Mouse (Mus musculus): ENCODE results near the gene Tpp1. TPM values are rescaled to one million over a fixed set of nuclear protein-coding genes. Genes with fewer than 3 reads are reported as not detected.
"Not testable (repeated sequence)": the region's sequence is repeated elsewhere in the genome, so short reads cannot be mapped to it uniquely, and the experiment has no call there.

The Tpp1 gene
- total RNA-seq, 2 experiments from 2014 or later, result 37.5 to 38.7 TPM

DNA sequence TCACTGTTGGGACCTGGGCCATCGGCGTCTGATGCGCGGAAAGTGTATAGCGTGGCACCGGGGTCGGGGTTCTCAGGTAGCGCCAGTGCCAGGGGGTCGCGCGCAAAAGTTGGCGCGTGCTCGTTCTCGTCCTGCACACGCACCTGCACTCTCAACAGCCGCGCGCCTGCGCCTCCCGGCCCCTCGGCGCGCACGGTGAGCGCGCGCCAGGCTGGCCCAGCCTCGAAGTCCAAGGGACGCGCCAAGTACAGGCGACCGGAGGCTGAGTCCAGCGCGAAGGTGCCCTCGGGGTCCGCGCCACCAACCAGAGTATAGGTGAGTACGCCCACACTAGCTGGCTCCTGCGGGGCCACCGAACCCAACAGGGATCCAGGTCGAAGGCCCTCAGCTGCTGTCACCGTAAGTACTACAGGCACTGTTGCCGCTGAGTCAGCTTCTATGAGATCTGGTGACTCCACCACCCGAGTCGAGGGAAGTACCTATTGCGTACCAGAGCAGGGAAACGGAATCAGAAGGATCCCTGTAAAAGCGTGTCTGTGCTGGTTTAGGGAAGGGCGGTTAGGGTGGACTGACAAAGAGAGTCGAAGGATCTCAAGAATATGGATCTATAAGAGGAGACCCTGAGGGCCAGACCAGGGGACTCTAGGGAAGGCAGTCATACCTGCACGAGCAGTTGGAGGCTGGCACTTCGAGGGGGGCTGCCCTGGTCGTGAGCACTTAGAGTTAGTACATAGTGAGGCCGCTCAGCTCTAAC, 10.7 kb upstream of the Tpp1 start:
- no peak for DNase-seq

DNA sequence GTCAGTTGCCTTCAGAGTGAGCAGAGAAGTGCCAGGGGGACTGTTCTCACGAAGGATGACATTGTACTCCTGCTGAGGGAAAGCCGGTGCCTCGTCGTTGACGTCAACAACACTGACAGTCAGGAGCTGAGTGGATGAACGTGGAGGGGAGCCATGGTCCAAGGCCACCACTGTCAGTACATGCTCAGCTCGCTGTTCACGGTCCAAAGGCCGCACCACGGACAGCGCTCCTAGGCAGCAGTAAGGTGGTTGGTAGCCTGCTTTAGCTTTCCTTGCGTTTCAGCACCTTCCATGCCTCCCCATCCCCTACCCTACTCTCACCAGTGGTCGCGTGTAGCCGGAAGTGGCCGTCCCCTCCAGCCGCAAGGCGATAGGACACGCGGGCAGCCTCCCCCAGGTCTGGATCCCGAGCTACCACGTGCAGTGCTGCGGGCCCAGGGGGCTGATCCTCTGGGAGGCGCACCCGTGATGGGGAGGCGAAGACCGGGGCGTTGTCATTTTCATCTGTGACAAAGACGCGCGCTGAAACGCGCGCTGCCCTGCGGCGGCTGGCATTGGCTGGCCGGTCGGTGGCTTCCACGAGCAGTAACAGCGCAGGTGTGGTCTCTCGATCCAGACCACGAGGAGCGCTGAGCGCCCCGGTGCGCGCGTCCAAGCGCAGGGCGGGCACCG, 9.9 kb upstream of the Tpp1 start:
- DNase-seq, result no peak

DNA sequence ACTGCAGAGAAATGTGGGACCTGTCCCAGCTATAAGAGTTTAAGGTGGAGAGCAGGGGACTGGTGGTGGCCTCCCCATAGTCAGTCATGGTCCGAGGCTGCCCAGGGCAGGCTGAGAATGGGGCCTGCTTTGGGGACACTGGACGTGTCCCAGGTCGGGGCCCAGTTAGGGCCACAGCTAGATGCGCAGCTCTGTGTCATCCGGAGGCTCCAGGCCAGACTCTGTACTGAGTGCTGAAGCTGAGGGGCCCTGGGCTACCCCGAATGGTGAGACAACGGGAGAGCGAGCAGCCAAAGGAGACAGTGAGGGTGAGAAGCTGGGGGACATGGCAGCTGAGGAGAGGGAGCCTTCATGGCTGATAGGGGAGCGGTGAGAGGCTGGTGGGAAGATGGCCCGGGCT, 1.2 kb upstream of the Tpp1 start:
- DNase-seq, result no peak

DNA sequence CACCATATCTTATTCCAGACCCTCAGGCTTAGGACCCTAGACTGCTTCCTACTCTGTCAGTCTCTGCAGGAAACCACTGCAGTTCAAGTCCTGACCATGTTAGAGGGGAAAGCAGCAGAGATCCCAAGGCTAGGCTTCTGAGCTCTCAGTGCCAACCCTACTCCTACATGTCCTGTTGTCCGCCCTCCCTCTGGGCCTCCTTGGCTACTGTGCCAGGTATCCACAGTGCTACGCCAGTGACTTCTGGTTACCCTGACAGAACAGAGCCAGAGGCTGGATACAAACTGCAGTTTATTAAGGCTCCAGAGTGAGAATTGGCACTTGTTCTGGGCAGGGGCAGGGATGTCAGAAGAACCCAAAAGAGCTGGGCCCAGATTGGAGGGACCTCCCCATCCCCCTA, 681 bp upstream of the Tpp1 start:
- no peak for DNase-seq

DNA sequence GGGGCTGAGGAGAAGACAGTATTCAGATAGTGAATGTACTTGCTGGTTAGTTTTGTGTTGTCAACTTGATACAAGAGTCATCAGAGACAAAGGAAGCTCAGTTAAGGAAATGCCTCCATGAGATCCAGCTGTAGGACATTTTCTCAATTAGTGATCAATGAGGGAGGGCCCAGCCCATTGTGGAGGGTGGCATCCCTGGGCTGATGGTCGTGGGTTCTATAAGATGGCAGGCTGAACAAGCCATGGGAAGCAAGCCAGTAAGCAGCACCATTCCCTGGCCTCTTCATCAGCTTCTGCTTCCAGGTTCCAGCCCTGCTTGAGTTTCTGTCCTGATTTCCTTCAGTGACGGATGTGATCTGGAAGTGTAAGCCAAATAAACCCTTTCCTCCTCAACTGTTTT, 4.3 kb downstream of the Tpp1 start:
- no peak for DNase-seq

DNA sequence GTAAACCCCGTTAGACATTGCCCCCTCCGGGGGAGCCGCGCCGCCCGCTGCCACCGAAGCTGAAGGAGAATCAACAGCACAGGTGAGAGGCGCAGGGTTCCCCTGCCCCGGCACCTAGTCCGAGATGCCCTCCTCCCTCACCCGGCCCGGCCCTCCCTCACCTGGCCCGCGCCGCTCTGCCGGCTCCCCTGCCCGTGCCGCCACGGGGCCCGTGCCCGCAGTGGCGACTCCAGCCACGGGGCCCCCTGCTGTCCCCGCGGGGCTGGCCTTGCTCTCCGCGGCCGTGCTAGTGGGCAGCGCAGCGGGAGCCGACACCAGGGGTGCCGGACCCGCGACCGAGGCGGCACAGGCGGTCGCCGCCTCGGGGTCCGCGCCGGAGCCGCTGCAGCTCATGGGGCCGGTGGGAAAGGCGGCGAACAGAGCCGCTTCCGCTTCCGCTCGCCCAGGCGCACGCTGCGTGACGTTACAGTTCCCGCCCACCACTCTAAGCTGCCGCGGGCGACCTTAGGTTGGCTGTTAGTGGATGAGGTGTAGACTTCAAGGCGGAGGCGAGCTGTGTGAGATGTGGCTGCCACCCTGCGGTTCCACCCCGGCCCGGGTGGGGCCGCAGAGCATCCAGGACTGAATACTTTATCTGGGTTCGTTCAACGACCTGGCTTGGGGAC, 8.0 kb downstream of the Tpp1 start, which contains the start of gene Taf10:
Gene Taf10 (minus strand): TSS at position 436 of the 665 bp plus-strand sequence.
- DNase-seq, result peak; percentile 79

DNA sequence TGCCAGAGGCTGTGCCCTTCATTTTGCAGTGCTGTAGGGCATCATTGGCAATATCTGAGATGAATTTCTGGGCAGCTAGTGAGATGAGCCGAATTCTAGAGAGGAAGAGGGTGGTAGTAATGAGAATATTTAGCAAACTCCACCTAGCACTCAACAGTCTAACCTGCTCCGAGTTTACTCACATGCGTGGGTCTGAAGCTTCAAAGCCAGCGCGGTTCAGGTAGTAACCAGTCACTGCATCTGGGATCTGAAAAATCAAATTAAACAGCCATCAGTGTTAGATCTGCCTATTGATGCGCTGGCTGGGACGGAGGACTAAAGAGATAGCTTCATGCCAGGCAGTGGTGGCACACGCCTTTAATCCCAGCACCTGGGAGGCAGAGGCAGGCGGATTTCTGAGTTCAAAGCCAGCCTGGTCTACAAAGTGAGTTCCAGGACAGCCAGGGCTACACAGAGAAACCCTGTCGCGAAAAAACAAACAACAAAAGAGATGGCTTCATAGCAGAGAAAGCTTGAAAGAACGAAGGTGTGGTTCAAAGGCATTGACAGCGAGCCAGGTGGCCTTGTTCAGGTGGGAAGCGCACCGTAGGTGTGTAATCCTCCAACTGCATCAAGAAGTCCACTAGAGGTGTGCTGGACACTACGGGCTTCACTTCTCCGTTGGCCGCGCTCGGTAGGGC, 8.6 kb downstream of the Tpp1 start:
- not testable (repeated sequence) for DNase-seq

DNA sequence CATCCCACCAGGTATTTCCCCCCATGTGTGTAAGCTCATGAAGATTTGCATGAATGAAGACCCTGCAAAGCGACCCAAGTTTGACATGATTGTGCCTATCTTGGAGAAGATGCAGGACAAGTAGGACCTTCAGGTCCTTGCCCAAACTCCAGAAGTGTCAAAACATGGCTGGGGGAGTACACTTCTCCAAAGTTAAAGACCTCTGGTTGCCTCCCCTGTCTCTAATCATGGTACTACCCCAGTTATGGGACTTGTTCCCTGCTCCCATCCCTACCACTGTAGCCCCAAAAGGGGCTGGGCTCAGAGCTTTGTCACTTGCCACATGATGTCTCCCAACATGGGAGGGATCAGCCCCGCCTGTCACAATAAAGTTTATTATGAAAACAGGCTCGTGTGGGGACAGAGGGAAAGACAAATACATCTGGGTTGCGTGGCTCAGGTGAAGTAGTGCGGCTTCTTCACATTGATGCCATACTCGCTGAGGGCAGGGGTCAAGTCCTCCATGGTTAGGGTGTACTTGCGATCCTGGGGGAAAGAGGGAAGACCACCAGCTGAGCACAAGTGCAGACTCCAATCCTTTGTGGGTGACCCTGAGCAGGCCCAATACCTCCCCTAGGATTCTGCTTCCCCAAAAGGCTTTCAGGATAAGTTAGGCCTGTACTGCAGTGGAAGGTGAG, 9.4 kb downstream of the Tpp1 start:
- not testable (repeated sequence) for DNase-seq

DNA sequence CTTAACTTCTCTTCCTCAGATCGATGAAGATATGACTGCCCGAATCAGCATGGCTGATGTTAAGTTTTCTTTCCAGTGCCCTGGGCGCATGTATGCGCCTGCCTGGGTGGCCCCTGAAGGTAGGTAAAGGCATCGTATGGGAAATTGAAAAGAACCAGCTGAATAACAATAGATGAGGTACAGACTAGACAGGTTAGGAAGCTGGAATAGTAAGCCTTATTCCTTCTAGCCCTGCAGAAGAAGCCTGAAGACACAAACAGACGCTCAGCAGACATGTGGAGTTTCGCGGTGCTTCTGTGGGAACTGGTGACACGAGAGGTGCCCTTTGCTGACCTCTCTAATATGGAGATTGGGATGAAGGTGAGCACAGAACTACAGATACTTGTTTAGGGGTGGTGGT, 10.1 kb downstream of the Tpp1 start:
- DNase-seq, result no peak

DNA sequence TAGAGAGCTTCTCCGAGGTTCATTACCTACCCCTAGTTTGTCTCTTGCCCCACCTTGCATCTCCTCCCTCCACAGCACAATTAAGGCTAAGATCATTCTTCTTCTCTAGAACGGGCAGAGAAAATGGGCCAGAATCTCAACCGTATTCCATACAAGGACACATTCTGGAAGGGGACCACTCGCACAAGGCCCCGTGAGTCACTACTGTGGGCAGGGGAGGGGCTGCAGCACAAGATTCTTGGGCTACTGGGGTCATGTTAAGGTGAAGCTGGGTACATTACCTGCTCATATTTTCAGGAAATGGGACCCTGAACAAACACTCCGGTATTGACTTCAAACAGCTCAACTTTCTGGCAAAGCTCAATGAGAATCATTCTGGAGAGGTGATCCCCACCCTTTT, 11.2 kb downstream of the Tpp1 start:
- peak; percentile 4 for DNase-seq

DNA sequence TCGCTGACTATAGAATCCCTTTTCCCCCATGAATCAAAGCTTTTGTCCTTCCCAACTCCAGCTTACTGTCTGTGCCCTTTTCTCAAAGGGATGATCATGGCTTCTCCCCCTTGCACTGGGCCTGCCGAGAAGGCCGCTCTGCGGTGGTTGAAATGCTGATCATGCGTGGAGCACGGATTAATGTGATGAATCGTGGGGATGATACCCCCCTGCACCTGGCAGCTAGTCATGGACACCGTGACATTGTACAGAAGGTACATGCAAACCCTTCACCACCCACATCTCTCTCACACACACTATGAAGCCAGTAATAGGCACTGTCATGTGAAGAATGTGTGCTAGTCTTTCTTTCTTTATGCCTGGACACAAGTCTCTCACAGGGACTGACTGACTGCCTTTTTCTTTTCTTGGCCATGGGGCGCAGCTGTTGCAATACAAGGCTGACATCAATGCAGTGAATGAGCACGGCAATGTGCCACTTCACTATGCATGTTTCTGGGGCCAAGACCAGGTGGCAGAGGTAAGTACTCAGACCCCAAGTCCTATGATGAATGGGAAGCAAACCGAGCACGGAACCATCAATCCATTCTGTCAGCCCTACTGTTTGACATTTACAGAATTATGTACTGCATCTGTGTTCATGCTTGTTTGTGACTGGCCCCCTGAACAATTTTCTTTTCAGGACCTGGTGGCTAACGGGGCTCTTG, 11.8 kb downstream of the Tpp1 start:
- DNase-seq, result peak; percentile 3

DNA sequence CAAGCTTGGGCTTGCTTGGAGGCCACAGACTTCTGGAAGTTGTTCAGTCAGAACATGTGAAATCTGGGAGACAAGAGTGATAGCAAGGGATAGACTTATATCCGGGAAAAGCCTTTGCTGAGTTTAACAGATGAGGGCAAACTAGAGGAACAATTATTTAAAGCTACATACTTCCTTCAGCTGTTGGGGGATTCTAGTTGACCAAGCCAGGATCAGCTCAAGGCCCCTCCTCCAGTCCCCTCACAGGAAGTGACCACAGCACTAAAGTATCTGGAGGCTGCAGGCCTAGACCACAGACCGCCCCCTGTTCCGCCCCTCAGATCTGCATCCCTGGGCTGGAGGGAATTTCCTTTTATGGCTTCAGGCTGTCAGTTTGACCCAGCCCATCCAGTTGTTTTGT, 13.1 kb downstream of the Tpp1 start:
- peak; percentile 68 for DNase-seq

DNA sequence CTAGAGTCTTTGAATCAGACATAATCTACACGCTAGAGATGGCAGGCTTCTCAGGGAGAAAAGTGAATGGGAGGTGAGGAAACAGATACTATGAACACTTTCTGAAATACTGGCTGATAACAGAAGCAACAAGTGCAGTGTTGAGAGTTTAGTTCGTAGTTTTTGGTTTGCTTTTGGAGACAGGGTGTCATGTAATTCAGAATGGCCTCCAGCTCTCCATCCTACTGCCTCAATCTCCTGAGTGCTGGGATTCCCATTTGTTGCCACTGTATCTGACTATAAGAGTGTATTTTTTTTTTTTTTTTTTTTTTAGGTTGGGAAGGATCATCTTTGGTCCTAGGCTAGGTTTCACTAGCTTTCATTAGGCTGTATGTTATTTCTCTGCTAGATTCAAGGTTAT, 13.7 kb downstream of the Tpp1 start:
- peak; percentile 0 for DNase-seq

DNA sequence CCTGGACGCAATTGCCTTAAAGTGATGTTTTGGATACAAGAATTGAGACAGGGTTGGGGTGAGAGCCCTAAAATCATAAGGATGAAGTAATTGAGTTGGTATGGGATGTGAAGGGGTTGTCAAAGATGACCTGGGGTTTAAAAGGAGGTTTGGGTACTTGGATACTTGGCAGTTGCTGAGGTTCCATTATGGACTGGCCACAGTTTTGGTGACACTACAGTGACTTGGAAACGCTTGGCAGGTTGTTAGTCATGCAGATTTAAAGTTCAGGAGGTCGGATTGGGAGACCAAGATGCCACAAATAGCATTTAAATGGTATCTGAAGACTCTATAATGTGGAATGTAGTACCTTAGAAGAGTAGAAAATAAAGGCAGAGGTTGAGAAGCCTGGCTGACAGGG, 14.4 kb downstream of the Tpp1 start:
- DNase-seq, result peak; percentile 0

DNA sequence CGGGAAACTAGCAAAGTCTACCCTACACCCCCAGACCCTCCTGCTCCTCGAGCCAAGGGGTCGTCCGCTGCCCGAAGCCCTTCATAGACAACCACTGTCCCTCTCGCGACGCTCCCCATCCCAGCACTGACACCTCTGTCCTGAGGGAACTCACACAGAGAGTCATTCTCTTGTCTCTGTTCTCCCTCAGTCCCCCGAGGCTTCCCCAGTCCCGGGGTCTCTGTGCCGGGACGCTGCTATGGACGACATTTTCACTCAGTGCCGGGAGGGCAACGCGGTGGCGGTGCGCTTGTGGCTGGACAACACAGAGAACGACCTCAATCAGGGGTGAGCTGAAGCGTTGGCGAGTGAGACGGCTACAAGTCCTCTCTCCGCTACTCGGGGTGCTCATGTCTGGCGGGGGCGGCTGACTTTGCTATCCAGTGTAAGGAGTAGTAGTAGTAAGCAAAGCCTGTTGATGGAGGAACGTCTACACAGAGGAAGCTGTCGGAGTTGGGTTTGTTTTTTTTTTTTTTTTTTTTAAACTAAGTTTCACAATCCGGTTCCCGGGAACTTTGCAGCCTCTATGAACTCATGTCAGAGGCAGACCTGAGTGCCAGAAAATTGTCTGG, 15.0 kb downstream of the Tpp1 start, which contains the start of gene Rrp8:
Gene Rrp8 (minus strand): TSS at position 475 of the 611 bp plus-strand sequence.
- DNase-seq, result no peak

DNA sequence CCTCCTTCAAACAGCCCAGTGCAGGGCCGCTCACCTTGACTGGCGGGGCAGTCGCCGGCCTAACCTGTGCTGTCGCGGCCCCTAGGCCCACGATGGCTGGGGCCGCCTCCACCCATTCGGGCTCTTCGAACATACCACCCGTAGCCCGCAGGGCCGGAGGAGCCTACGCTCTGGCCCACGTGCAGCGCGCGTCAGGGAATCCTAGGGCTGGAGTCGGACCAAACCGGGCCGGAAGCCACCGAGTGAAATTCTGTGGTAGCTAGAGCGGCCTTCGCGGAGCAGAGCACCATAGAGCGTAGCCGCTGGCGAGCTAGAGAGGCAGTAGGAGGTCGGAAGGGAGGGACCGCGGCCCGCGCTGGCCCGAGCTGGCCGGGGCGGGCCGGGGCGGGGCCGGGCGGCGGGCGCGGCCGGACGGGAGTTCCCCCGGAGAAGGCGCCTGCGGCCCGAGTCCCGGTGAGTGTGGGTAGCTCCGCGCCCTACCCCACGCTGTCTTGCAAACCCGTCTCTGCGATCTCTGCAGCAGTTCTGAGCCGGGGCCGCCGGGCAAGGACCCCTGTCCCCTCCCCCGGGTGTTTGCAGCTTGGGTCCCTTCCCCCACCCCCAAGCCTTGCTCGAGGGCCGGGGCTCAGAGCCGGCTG, 15.7 kb downstream of the Tpp1 start, which contains the start of gene Ilk:
Gene Ilk (plus strand): TSS at position 329 of the 638 bp plus-strand sequence.
- DNase-seq, result peak; percentile 92

DNA sequence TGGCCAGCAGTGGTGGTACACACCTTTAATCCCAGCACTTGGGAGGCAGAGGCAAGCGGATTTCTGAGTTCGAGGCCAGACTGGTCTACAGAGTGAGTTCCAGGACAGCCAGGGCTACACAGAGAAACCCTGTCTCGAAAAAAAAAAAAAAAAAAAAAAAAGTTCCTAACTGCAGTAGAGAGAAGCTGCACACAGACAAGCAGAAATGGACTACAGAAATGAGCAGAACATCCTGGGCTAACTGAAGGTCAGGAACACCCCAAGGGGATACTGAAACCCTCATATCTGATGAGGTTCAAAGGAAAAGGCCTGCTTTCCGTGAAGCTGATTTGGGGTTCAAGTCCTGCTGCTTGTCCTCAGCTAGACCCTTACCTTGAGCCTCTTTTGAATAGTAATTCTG, 16.6 kb downstream of the Tpp1 start:
- not testable (repeated sequence) for DNase-seq

DNA sequence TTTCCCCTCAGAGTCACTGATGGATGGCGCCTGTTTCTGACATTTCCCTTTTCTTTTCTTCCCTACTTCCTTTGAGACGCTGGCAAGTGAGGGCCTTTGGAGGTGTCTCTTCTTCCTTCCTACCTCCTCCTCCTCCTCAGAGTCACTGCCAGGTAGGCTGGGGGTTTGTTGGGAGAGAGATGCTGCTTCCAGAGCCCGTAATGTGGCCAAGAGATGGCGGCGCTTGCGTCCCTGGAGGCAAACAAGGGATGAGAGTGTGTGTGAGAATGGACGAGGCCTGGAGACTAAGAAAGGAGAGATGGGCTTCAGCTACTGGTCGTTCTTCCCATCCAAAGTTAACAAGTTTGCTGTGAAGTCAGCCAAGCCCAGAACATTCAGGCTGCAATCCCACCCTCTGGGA, 17.2 kb downstream of the Tpp1 start:
- no peak for DNase-seq

DNA sequence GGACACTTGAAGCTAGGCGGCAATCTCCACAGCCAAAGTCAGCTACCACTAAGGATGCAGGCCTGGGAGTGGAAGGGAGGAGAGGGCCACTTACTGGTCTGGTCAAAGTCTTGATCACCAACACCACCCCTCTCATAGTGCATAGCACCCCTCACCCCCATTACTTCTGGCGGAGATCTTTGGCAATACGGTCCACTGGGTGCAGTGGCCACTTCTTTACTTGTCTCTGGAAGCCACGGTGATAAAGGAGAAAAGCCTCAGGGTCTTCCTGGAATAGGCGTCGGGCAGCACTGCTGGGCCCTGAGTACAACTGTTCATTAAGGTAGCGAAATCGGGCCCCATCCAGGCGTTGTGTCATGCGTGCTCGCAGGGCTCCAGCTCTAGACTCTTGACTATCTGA, 18.2 kb downstream of the Tpp1 start:
- DNase-seq, result peak; percentile 3
